Mouse (Mus musculus) liver, embryonic 14 days (tissue): ENCODE results near the gene Uhrf1. TPM values are rescaled to one million over a fixed set of nuclear protein-coding genes. Genes with fewer than 3 reads are reported as not detected.

Source experiments
- polyA plus RNA-seq: library from polyadenylated mRNA; depleted of rRNA; stranded (reverse); fragments of >200 nt; gene quantifications from 2 replicates; pipeline ENCODE4 v1.2.3, GENCODE M21; 2012; rRNA removed

Gene Uhrf1
- 82.5 and 93.9 TPM in 2 replicates for polyA plus RNA-seq

DNA sequence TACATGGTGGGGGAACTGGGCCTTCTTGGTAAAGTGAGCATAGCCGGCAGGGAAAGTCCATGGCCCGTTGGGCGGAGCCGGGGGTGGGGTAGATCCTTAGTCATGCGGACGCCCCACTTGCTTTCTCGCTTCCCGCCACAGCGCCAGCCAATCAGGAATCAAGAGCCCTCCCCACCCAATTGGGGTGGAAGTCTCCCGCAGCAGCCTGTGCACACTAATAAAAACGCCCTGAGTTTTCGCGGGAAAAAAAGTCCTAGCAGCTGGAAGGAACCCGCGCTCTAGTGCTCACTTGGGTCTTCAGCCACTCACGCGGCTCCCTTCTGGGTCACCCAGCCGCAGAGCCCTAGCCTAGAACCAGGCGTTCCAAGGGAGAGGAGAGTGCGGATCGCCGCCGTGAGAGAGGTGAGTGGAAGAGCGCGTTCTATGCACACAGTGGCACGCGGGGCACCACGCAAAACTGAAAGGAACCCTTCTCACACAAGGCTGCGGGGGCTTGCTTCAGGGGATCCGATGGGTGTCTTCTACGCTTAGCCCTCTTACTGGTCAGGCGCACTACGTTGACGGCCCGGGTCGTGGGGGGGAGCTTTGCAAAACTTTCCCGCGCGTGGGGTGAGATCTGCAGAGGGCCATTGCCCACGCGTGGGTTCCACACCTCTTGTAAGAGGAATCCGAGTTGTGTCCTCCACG, at the start of gene Uhrf1:
Uhrf1 (plus strand) TSS at position 162 of the 687 bp plus-strand sequence.

DNA sequence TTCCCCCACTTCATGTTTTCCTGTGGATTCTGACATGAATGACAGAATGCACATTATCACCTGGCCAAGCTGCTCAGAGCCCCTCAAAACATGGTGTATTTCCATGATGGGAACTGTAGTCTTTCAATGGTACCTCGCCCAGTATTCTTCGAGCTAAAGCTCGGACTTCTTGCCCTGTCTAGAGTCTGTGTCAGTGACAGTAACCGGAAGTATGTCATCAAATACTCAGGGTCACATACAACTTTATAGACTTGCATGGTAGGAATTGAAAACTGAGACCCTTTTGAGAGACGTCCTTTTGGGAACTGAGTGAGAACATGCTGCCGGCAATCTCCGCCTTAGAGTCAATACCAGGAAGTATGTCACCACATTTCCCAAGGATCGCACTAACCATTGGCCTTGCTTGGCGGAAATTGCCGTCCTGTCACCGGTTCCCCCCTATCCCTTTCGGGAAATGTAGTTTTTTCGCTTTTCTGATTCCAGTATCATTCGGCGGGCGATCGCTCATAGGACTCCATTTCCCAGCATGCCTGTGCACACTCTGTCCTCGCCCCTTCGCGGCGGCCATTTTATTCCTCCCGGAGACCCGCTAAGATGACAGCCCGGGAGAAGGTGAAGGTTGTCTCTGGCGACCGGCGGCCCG, 46.8 kb upstream of the Uhrf1 start, which contains the start of gene Fem1a:
Fem1a (plus strand) TSS at position 572 of the 643 bp plus-strand sequence.

DNA sequence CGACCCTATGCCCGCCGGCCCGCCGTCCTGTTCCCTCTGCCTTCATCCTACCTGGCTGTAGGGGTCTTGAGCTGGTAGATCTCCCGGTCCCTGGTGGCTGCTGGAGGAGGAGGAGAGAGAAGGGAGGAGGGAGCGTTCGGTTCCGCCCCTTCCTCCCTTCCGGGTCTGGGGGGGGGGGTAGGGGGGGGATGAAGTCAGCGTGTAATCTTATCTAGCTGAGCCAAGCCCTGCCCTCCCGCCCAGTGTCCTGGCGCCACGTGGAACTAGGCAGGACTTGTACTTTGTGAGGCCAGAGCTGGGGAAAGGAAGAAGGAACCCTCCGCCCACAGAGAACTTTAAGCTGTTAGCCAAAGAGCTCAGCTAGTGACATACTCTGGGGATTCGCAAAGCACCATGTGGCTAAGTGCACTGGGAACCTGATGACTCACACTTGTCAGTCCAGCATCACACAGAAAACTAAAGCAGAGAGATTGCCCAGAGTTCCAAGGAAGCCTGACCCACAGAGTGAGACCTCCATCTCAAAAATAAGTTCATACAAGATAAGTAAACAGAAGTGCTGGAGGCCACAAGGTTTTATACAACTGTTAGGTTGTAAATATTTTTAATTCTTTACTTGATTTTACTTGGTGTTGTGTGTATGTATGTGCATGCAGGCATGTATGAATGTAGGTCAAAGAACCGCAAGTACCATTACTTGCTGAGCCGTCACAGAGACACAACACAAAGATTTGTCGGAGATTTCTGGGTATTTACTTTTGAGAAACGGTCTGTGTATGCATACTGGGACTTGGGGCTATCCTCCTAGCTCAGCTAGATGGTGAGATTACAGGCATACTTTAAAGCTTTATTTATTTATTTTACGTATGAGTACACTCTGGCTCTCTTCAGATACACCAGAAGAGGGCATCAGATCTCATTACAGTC, 26.2 kb upstream of the Uhrf1 start, which contains the start of gene Ticam1:
Ticam1 (minus strand) TSS at position 144 of the 924 bp plus-strand sequence.

DNA sequence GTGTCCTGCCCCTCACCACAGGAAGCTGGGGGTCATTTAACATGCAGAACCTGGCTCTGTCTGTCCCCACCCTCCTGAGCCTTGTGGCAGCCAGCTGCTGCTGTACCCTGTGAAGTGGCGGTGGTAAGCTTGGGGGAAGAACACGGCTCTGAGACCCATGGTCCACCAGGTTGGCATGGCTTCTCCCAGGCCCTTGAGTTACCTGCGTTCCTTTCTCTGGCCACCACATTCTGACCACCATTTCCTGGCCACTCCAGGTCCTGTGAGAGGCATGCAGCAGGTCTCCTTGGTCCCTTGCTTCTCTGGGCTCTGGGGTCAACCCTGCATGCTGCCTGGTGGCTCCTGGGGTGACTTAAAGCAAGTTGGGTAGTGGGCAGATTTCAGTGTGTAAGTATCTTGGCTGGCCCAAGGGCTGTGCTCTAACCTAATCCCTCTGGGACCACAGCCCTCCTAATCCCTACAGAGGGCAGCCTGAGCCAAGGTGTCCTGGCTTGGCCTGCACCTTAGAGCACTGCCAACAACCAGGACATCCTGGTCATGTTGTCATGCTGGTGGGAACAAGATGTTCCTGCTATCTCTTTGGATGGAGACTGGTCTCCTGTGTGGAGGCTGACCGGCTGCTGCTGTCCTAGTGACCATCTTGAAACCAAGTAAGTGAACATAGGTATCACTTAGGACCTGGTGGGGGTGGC, 10.4 kb upstream of the Uhrf1 start, which contains the start of gene Plin3:
Plin3 (minus strand) TSS at position 343 of the 692 bp plus-strand sequence.

DNA sequence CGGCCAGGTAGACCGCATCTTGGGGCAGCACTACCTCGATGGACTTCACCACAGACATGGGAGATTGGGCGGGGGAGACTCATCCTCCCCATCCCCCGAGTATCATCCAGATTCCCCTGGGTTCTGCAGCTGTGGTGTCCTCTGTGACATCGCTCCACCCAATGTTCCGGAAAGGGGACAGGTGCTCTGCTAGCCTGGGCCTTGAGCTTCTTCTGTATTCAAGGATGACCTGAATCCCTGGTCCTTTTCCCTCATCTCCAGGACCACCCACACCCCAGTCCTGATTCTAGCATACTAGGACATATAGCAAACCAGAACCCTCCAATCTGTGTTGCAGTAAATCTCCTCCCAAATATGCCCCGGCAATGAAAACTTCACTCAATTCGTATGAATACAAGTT, 2.9 kb upstream of the Uhrf1 start, which contains the start of gene Arrdc5:
Arrdc5 (minus strand) TSS at position 101 of the 400 bp plus-strand sequence.

DNA sequence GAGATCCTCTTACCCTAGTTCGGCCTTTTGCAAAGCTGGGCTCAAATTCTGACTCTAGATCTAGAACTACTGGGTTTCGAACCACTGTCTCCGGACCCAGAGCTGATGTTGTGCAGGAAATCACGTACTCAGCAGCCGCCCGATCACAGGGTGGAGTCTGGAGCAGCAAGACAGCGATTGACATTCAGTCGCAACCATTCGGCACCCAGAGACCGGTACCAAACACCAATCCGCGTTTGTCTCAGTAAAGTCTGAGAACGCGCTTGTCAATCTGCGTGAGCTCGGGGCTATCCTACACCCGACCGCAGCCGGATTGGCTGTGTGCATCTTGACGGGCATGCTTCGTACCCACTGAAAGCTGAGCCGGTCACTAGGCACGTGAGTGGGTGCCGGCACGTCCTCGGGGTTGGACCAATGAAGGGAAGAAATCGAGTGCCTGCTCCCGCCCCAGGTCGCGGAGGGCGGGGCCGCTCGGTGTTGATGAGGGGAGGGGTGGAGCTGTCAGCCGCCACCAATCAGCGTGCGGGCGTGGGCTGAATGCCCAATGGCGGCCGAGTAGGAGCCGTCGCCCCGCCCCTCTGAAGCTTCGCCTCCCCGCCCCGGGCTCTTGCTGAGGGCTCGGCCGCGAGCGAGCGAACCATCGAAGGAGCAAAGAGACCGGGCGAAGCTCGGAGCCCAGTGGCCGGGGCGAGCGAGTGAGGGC, 22.5 kb downstream of the Uhrf1 start, which contains the start of gene Kdm4b:
Kdm4b (plus strand) TSS at position 613 of the 703 bp plus-strand sequence.

Other genes with a start within 250 kb of the Uhrf1 start
- gene Ubxn6, start 228.3 kb upstream of the Uhrf1 start, polyA plus RNA-seq = 7.6 and 8.7 TPM in 2 replicates
- gene Hdgfl2, start 223.7 kb upstream of the Uhrf1 start, polyA plus RNA-seq = 30.2 and 32.2 TPM in 2 replicates
- gene Plin4, start 193.5 kb upstream of the Uhrf1 start, polyA plus RNA-seq = 0.02 TPM in 2 replicates
- 0.15 and 0.16 TPM in 2 replicates for gene Plin5, start 185.7 kb upstream of the Uhrf1 start, polyA plus RNA-seq
- 0.17 and 0.18 TPM in 2 replicates for gene Lrg1, start 181.3 kb upstream of the Uhrf1 start, polyA plus RNA-seq
- 0.93 and 0.95 TPM in 2 replicates for gene Sema6b, start 163.0 kb upstream of the Uhrf1 start, polyA plus RNA-seq
- gene Tnfaip8l1, start 140.8 kb upstream of the Uhrf1 start, polyA plus RNA-seq = 1.4 and 1.7 TPM in 2 replicates
- 38.1 and 40.3 TPM in 2 replicates for gene Mydgf, start 119.4 kb upstream of the Uhrf1 start, polyA plus RNA-seq
- gene Dpp9, start 84.4 kb upstream of the Uhrf1 start, polyA plus RNA-seq = 12.9 and 15.0 TPM in 2 replicates
- gene Fem1a, start 46.5 kb upstream of the Uhrf1 start, polyA plus RNA-seq = 4.8 and 5.7 TPM in 2 replicates
- 4.4 and 4.8 TPM in 2 replicates for gene Ticam1, start 26.5 kb upstream of the Uhrf1 start, polyA plus RNA-seq
- gene Plin3, start 10.4 kb upstream of the Uhrf1 start, polyA plus RNA-seq = 7.2 and 8.9 TPM in 2 replicates
- gene Arrdc5, start 3.0 kb upstream of the Uhrf1 start, polyA plus RNA-seq = not detected in 2 replicates
- gene Kdm4b, start 22.7 kb downstream of the Uhrf1 start, polyA plus RNA-seq = 3.6 and 4.1 TPM in 2 replicates
- 14.6 and 17.6 TPM in 2 replicates for gene Ptprs, start 173.2 kb downstream of the Uhrf1 start, polyA plus RNA-seq
- gene Znrf4, start 209.1 kb downstream of the Uhrf1 start, polyA plus RNA-seq = not detected in 2 replicates